Mouse (Mus musculus) embryo, embryonic 10 days (tissue): ENCODE results near the gene Dcun1d3.

ENCODE experiments used
- DNase-seq: peaks from one replicate; pipeline ENCODE4 v3.0.0-alpha.2; 2015; ENCODE audit warnings: low spot score

The Dcun1d3 gene

DNA sequence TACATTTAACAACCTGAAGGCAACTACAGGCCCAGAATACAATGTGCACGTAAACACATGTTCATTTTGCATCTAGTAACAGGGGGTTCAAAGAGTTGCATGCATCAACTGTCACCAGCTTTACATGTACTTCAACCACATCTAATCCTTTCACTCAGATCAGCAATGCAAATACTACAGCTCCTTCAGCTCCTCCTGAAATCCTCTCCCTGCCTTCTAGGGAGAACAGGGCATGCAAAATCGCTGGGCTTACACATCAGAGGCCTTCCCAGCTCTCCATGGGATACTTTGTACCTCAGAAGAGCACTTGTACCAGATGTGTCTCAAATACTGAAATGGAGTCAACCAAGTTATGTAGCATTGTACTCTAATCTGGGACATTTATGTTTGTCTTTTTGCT is 23.0 kb downstream of the Dcun1d3 start:
- DNase-seq = no peak

DNA sequence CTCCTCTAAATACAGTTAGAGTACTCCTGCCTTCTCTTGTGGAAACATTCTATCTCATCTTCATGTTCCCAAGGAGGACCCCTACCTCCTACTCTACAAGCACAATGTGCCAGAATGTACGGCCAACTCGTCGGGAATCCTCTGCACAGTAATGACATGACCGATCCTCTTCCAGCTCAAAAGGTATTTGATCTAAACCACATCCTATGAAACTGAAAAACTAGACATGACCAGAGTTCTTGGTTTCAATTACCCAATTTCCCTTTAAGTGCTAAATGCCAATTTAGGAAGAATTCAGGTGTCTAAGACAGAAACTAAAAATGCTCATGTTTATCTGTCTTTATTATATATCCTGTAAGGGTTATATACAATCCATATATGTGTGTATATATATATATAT is 23.9 kb downstream of the Dcun1d3 start:
- DNase-seq = no peak

GRCm38 (mm10) chr7:119866136-119866535 is 30.0 kb downstream of the Dcun1d3 start:
- DNase-seq = no peak

DNA sequence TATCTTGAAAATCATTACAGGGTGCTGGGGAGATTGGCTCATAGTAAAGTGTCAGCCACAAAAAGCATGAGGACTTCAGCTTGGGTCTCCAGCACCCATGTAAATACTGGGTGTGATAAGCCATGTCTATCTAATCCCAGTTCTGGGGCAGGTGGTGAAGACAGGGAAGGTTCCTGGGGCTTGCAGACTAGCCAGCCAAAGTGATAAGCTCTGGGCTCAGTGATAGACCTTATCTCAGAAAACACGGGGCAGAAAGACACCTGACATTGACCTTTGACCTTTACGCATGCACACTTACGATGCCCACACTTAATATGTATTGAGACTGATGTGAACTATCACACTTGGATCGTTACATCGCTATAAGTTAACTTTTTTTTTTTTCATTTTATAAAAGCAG is 31.6 kb downstream of the Dcun1d3 start:
- no peak for DNase-seq

DNA sequence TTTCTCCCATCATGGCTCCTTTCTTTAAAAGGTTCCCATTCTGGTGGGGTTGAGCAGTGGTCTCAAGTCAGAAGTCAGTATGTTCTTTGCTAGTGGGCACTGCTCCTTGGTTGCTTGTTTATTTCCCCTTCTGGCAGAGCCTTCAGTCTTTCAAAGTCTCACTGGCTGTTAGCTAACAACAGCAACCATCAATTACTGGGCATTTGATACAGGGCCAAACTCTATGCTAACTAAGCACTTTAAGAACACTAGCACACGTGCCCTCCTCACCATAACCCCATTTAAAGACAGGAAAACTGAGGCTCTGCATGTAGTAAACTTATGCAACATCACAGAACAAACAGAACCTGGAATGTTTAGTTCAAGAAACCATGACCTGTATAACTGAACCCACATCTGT is 33.9 kb downstream of the Dcun1d3 start:
- no peak for DNase-seq

DNA sequence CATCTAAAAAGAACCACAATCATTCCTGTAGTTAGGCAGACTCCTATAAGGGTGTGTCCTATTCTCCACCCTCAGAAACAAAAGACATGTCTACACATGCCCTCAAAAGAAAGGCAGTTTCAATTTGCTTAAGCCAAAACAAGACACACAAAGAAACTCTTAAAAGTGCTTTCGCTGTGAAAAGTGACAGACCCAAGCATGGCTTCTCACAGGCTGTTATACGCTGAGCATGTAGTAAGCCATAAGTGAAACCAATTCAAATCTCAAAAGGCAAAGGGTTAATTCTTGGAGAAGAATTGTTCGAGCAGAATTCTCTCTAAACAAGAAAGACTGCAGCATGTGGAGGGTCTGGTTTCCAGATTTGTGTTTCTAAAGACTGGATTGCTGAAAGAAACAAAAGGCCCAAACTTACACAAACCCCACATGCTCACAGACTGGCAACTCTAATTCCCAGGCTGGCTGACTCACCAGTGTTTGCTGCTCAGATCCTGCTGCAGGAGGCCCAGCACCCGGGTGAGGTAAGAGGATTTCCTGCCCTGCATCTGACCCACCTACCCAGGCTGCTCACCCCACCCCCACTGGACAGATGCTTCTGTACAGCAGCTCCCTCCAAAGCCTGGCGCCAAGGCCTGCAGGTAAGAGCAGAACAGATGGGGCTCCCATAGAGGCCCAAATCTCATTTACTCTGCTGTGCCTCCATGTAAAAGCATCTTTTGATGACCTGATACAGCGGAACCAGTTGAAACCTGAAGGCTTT is 34.6 kb downstream of the Dcun1d3 start:
- peak; percentile 69 for DNase-seq

GRCm38 (mm10) chr7:119860971-119861334 is 35.1 kb downstream of the Dcun1d3 start:
- DNase-seq = no peak

DNA sequence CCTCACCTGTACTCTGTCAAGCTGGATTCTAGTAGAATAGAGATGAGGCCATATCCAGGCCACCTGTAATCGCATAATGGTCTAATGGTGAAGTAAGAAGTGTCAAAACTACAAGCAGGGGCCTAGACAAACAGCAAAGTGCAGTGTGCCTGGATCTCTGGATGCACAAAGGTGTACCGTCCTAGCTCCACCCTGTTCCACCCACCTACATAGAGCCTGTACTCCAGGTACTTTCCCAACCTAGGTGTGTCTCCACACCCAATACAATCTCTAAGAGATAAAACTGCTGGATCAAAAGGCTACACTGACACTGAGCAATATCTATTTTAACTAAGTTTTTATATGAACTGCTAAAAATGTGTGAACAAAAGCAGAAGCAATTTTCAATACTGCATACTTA is 35.5 kb downstream of the Dcun1d3 start:
- no peak for DNase-seq

DNA sequence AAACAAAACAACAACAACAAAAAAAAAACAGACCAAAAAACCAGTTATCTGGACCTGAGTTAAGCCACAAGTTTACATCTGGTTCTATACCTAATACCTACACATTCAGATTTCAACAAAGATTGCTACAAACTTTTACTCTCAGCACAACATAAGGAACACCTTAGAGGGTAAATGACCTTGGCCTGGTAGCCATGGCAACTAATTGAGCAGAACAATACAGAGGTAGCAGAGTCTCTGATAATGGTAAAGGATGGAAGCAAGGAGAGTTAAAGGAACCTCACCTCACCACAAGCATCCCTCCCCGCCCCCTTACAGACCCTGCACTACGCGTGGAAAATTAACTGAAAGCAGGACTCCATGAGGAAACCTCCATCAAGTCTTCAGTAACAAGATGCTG is 36.0 kb downstream of the Dcun1d3 start:
- no peak for DNase-seq

DNA sequence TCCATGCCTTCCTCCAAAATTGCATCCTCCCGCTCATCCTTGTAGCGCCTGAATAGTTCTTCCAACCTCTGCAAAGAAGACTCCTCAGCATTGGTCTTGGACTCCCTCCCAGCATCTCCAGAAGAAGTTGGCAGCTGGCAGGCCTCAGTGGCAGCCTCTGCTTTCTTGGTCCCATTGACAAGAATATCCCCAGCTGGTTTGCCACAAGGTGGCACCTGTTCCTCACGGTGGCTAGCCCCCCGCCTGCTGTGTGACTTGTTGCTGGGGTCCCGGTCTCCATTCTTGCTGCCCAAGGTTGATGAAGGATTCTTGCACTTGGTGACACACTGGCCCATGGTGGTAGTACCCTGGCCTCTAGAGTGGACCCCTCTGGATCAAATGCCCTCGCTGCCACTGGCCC is 36.6 kb downstream of the Dcun1d3 start:
- DNase-seq = peak; percentile 18

DNA sequence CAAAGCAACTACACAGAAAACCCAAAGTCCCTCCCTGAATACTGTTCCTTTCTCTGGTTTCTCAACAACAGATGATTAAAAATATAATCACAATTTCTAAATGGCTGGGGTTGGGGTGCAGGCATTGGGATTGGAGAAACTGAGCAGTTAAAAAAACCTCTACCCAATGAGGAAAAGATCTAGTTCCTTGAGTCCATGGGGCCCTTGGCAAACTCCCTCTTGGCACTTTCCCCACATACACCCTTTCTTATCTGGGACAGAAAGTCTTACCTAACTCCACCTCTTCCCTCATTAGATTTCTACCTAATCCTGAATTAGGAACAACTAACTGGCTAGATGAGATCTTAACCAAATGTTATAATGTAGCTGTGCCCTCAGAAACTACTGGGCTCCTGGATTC is 41.1 kb downstream of the Dcun1d3 start:
- no peak for DNase-seq

GRCm38 (mm10) chr7:119854362-119854761 is 41.7 kb downstream of the Dcun1d3 start:
- DNase-seq = no peak

GRCm38 (mm10) chr7:119853186-119853585 is 42.9 kb downstream of the Dcun1d3 start:
- no peak for DNase-seq

- no peak for DNase-seq
Observed at GRCm38 (mm10) chr7:119852494-119852893, 43.6 kb downstream of the Dcun1d3 start.

- DNase-seq = no peak
Observed at GRCm38 (mm10) chr7:119850737-119851136, 45.4 kb downstream of the Dcun1d3 start.

- peak; percentile 65 for DNase-seq
Observed at GRCm38 (mm10) chr7:119849096-119849495, 47.0 kb downstream of the Dcun1d3 start.

- DNase-seq = no peak
Observed at GRCm38 (mm10) chr7:119847396-119847795, 48.7 kb downstream of the Dcun1d3 start.

DNA sequence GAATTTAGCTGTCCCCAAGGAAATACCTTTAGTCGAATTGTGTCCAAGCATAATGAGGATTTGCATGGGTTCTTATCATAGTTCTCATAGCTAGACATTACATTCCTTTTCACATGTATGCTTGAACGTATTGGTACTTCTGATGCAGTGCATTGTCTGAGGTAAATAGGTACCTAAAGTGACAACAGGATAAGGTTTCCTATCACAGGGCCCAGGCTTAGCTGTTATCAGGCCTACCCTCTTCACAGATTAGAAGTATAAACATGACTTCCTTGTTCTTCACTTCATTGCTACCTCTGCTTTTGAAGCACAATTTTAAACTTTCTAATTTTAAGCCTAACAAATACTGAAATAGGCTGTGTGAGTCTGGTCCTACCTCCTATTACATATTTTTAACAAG is 50.6 kb downstream of the Dcun1d3 start:
- DNase-seq = no peak

DNA sequence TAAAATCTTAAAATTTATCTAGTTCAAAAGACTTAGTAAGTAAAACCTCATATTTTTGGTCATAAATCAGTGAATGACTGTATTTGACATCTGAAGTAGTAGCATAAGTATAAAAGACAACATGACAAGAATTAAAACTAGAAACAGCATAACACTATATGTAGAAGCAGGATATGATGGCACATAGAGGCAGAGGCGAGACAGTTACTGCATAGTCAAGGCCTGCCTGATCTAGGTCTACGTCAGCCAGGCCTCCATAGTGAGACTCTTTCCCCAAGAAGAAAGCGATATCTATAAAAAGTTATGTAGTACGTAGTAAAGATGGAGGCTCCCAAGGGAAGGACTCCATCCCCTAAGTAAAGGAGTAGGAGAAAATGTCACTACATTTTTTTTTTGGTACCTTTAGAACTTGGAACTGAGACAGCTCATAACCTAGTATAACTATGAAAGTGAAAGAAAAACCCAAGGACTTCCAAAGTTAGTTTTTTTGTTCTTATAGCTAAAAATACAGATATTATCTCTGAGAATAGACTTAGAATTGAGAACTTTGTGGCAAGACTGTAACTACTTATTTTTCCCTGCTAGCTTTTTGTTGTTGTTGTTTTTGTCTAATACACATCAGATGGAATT is 54.2 kb downstream of the Dcun1d3 start:
- DNase-seq = no peak

DNA sequence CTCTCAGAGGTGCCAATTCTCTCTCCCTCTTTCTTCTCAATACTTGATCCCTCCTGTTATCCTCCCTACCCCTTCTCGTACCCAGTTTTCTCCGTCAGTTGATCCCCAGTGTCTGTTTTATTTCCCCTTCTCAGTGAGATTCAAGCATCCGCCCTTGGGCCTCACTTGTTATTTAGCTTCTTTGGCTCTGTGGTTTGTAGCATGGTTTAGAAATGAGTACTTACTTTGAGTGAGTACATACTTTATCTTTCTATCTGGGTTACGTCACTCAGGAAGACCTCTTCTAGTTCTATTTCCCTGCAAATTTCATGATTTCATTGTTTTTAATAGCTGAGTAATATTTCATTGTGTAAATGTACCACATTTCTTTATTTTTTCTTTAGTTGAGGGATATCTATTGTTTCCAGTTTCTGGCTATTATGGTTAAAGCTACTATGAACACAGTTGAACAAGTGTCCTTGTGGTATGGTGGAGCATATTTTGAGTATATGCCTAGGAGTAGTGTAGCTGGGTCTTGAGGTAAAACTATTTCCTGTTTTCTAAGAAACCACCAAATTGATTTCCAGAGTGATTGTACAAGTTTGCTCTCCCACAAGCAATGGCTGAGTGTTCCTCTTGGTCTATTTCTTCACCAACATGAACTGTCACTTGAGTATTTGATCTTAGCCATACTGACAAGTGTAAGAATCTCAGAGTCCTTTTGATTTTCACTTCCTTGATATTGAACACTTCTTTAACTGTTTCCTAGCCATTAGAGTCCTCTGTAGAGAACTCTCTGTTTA is 59.9 kb downstream of the Dcun1d3 start:
- DNase-seq = no peak

DNA sequence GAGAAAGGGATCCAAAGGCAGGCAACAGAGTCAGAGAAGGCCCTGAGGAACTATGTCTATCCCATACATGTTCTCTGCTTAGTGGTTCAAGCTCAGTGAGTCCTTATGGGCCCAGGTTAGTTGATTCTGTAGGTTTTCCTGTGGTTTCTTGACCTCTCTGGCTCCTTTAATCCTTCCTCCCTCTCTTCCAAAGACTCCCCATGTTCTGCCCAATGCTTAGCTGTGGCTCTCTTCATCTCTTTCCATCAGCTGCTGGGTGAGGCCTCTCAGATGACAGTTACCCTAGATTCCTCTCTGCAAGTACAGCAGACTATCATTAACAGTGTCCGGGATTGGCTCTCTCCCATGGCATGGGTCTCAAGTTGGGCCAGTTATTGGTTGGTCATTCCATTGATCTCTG is 60.7 kb downstream of the Dcun1d3 start:
- no peak for DNase-seq

DNA sequence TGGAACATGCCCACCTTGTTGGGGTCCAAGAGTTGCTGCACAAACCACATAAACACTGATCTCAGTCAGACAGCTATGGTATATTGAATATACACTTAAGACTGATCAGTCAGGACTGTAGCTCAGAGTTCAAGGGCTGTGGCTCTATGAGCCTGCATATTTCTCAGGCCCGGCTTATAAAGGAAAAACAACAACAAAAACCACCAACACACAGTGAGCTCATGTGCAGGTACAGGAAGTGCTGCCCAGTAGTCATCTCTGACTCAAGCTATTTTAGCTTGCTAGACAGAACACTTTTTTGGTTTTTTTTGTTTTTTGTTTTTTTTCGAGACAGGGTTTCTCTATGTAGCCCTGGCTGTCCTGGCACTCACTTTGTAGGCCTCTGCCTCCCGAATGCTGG is 87.4 kb downstream of the Dcun1d3 start:
- DNase-seq = no peak

- no peak for DNase-seq
Observed at GRCm38 (mm10) chr7:119807396-119807795, 88.7 kb downstream of the Dcun1d3 start.
